Mouse (Mus musculus) forebrain, embryonic 16.5 days (tissue): ENCODE data around the gene Cfap73. TPM values are rescaled to one million over a fixed set of nuclear protein-coding genes. Genes with fewer than 3 reads are reported as not detected.
A peak's percentile ranks its signal among the peaks of the same experiment; 100 is the strongest.

Experiments used
- ATAC-seq: fragments of 200-750 bp; cut with Nextera tagmentation; 2 replicates; pipeline ENCODE4 v1.8.0; 2017; ENCODE audit warnings: mild to moderate bottlenecking, moderate library complexity
- H3K27ac ChIP-seq: fragments of 300-500 bp; sonication (generic); 2 replicates; pipeline ENCODE4 v1.5.1; 2014; ENCODE audit warnings: low read length, control low read depth
- H3K27me3 ChIP-seq: fragments of 300-500 bp; sonication (generic); replicated peaks from 2 replicates; pipeline ENCODE4 v1.6.1; 2014; ENCODE audit warnings: low read length; ENCODE audit not compliant: control insufficient read depth, insufficient read depth
- H3K36me3 ChIP-seq: fragments of 300-500 bp; sonication (generic); 2 replicates; pipeline ENCODE4 v1.6.1; 2014; ENCODE audit not compliant: control insufficient read depth, insufficient read depth
- H3K4me1 ChIP-seq: fragments of 300-500 bp; sonication (generic); replicated peaks from 2 replicates; pipeline ENCODE4 v1.6.1; 2014; ENCODE audit warnings: low read length; ENCODE audit not compliant: control insufficient read depth, insufficient read depth
- H3K4me2 ChIP-seq: fragments of 300-500 bp; sonication (generic); 2 replicates; pipeline ENCODE4 v1.6.1; 2014; ENCODE audit warnings: mild to moderate bottlenecking, low read length, control low read depth
- H3K4me3 ChIP-seq: fragments of 300-500 bp; sonication (generic); replicated peaks from 2 replicates; pipeline ENCODE4 v1.5.1; 2014; ENCODE audit warnings: mild to moderate bottlenecking, low read length, control low read depth
- H3K9ac ChIP-seq: fragments of 300-500 bp; sonication (generic); replicated peaks from 2 replicates; pipeline ENCODE4 v1.6.1; 2014; ENCODE audit warnings: low read depth, low read length, control low read depth
- H3K9me3 ChIP-seq: fragments of 300-500 bp; sonication (generic); 2 replicates; pipeline ENCODE4 v1.6.1; 2016; ENCODE audit warnings: low read length; ENCODE audit not compliant: control insufficient read depth
- WGBS: fragments of 180-500 bp; shearing (Covaris S2); extraction: QIAGEN DNeasy Blood & Tissue Kit; methylation state at CpG from one replicate; pipeline ENCODE4 v1.1.7; 2014; 5-methylcytosine and 5-hydroxymethylcytosine counted together
- polyA plus RNA-seq: library from polyadenylated mRNA; unstranded; fragments of >200 nt; fragmentation: Nextera tagmentation; extraction: Ambion mirVana; gene quantifications from 2 replicates; pipeline ENCODE4 v1.2.1, GENCODE M21; 2015

Gene Cfap73
- 0.39 and 0.46 TPM in 2 replicates for polyA plus RNA-seq

GRCm38 (mm10) chr5:120634131-120634530 lies at the start of gene Cfap73:
Cfap73 (minus strand) TSS chr5:120634235.
- Histone ChIP-seq H3K36me3 (no peaks in the 10 kb centered on the region), H3K4me3 (no peak within 1 kb of the TSS), H3K27me3 (no peaks in the 10 kb centered on the region), H3K9me3 (no peaks in the 10 kb centered on the region), H3K9ac (no peak within 1 kb of the TSS), H3K27ac (no peak within 1 kb of the TSS), H3K4me2 (no peak within 1 kb of the TSS), H3K4me1 (no peaks in the 10 kb centered on the region)
- ATAC-seq, result no peak
- 62% methylated on average over 9 of the region's 9 CpGs for WGBS

DNA sequence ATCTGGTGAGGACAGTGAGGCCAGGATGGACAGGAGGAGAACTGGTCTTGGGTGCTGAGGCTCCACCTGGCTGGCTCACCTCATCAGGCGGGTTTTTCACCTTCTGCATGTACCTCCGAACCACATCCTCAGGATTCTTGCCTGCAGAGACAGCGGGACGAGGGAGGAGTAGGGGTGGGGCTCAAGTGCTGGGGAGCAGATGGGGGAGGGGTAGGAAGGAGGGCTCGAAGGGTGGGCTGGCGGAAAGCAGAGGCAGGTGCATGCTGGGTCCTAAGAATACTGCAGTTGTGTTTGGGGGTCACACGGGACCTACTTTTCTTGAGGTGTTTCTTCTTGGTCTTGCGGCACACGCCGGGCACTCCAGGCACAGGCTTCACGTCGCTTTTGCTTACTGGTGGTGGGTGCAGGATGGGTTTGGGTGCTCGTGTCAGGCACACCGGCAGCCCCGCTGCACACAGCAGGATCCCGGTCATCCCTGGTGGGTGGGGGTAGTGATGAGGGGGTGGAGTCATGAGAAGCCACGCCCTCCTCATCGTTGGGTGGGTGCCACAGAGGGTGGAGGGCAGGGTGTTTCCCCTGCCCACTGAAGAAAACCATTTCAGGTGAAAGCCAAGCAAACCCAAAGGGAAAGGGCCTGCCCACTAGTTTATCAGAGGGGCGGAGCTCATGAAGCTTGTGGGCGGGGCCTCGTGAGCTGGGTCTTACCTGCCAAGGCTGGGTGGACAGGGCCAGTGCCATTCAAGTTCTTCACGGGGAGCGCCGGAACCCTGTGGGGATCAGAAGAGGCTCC lies 49.1 kb upstream of the Cfap73 start:
- no peak for ATAC-seq
- Histone ChIP-seq H3K4me3 (no peak overlapping the region), H3K27ac (no peak overlapping the region), H3K9me3 (no peaks in the 10 kb centered on the region), H3K4me1 (peaks cover 20% of the 10 kb centered on the region), H3K36me3 (peaks cover 12% of the 10 kb centered on the region; the same call in 1 of the 2 replicates), H3K27me3 (0 out of 2 replicates have a peak, but pooled peaks cover 3% of the 10 kb centered on the region), H3K4me2 (no peak overlapping the region), H3K9ac (no peak overlapping the region)
- WGBS, result 9% methylated on average over 24 of the region's 24 CpGs

DNA sequence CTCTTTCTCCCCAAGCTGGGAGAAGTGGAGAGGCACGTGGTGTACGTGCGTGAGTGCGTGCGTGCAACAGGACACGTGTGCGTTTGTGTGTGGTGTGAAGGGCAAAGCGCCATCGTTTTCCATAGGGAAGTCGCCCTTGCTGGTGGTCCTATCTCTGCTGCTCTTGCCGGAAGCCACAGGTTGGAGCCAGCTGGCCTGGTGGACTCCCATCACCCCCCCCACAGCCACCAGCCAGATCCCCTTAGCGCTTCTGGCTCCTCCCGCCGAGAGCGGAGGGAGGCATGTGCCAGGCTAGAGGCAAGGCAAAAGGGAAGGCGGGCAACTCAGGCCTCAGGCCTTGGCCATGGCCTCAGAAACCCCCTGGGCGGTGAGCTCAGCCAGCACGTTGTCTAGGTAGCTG lies 46.9 kb upstream of the Cfap73 start:
- Histone ChIP-seq H3K27ac (0 out of 2 replicates have a peak overlapping the region, but pooled peaks have one; percentile 57), H3K4me1 (peaks cover 20% of the 10 kb centered on the region), H3K9ac (no peak overlapping the region), H3K4me3 (no peak overlapping the region), H3K9me3 (no peaks in the 10 kb centered on the region), H3K36me3 (peaks cover 7% of the 10 kb centered on the region; the same call in 1 of the 2 replicates), H3K4me2 (no peak overlapping the region), H3K27me3 (0 out of 2 replicates have a peak, but pooled peaks cover 3% of the 10 kb centered on the region)
- WGBS, result 72% methylated on average over 18 of the region's 18 CpGs
- 0 out of 2 replicates have a peak, but pooled peaks have one; percentile 8 for ATAC-seq

DNA sequence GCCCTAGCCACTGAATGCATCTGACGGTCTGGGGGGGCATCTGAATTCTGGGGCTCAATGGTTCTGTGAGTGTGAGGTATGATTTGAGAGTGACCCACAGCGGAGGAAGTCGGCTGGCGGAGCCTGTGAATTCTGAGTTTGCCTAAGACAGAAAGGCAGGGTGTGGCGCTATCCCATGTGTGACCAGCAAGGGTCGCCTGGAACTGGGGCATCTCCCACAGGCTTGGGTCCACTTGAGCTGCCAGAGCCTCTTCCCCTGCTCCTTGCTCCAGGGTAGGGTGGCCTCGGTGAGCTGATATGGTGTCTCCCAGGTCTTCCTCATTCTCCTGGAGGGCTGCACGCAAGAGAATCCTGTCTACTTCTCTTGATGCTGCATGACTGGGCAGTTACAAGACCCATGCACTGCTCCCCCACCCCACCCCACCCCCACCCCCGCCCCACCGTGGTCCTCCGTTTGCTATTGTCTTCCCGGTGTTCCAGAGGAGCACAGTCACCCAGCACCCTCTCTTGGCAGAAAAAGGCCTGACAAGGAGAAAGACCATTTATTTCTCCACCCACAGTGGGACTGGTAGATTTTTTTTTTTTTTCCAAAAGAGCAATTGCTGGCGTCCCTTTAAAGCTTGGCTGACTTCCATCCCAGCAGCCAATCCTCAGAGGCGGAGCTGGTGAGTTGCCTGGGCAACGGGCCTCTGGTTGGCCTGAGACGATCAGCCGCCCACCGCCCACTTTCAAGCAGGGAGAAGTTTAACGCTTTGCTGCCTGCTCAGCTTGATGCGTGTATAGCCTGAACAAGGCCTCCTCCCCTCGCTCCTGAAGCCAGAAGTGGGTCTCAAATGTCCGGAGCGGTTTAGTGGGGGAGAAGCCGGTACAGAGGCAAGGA lies 45.9 kb upstream of the Cfap73 start:
- peak; percentile 89 for ATAC-seq
- peak overlapping the region; percentile 23 for H3K4me3 ChIP-seq
- H3K9ac ChIP-seq, result peak overlapping the region; percentile 46
- 1% methylated on average over 24 of the region's 24 CpGs for WGBS
- H3K9me3 ChIP-seq, result no peaks in the 10 kb centered on the region
- H3K4me2 ChIP-seq, result peak overlapping the region; percentile 49
- 0 out of 2 replicates have a peak, but pooled peaks cover 3% of the 10 kb centered on the region for H3K27me3 ChIP-seq
- peaks cover 20% of the 10 kb centered on the region for H3K4me1 ChIP-seq
- H3K36me3 ChIP-seq, result 0 out of 2 replicates have a peak, but pooled peaks cover 1% of the 10 kb centered on the region
- peak overlapping the region; percentile 81 for H3K27ac ChIP-seq

GRCm38 (mm10) chr5:120677516-120677915 lies 43.5 kb upstream of the Cfap73 start:
- H3K4me1 ChIP-seq, result peaks cover 20% of the 10 kb centered on the region
- H3K4me3 ChIP-seq, result no peak overlapping the region
- ATAC-seq, result no peak
- H3K9me3 ChIP-seq, result no peaks in the 10 kb centered on the region
- no peaks in the 10 kb centered on the region for H3K27me3 ChIP-seq
- H3K4me2 ChIP-seq, result no peak overlapping the region
- no peaks in the 10 kb centered on the region for H3K36me3 ChIP-seq
- no peak overlapping the region for H3K27ac ChIP-seq
- no peak overlapping the region for H3K9ac ChIP-seq
- 36% methylated on average over 2 of the region's 2 CpGs for WGBS

DNA sequence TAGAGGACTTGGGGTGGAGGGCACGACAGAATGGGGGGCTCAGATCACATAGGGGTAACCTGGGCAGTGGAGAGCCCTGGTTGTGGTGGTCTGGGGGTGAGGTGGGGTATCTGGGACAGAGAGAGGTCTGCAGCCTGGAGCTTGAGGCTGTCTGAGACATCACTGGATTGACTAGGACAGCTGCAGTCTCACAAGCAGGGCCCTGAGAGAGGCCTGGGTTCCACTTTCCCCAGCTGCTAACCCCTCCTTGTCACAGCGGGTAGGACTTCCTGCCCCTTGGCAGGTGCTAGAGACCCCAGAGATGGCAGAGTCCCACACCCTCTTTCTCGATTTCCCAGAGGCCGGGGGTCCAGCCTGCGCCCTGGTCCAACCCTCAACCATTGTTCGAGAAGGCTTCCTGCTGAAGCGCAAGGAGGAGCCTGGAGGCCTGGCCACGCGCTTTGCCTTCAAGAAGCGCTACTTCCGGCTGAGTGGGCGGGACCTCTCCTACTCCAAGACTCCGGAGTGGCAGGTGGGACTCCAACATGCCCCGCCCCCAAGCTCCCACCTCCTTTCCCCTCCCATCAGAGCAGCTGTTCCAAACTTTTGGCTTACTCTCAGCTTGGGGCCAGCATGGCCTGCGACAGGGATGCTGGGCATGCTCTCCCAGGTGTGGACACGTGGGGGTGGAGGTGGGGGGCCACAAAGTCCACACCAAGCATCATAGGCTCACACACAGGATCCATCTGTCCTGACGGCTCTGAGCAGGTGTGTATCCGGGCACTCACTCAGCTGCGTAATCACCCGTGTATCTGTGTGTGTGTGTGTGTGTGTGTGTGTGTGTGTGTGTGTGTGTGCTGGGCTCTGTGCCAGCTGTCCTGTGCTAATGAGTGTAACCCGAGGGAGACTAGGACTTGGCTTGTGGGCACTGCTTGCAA lies 40.5 kb upstream of the Cfap73 start:
- ATAC-seq, result peak; percentile 37
- H3K4me2 ChIP-seq, result no peak overlapping the region

GRCm38 (mm10) chr5:120673626-120674025 lies 39.6 kb upstream of the Cfap73 start:
- no peaks in the 10 kb centered on the region for H3K27me3 ChIP-seq
- H3K36me3 ChIP-seq, result no peaks in the 10 kb centered on the region
- no peak overlapping the region for H3K27ac ChIP-seq
- no peak overlapping the region for H3K4me2 ChIP-seq
- no peak overlapping the region for H3K9ac ChIP-seq
- peaks cover 2% of the 10 kb centered on the region; the same call in 1 of the 2 replicates for H3K4me1 ChIP-seq
- ATAC-seq, result no peak
- 14% methylated on average over 12 of the region's 12 CpGs for WGBS
- H3K9me3 ChIP-seq, result no peaks in the 10 kb centered on the region
- H3K4me3 ChIP-seq, result no peak overlapping the region

More for the DNA sequence above, 40.5 kb upstream of the Cfap73 start:
- Histone ChIP-seq H3K9ac (no peak overlapping the region), H3K4me1 (peaks cover 3% of the 10 kb centered on the region; the same call in 1 of the 2 replicates), H3K4me3 (no peak overlapping the region), H3K9me3 (no peaks in the 10 kb centered on the region), H3K27me3 (no peaks in the 10 kb centered on the region), H3K27ac (no peak overlapping the region), H3K36me3 (no peaks in the 10 kb centered on the region)
- WGBS, result 22% methylated on average over 21 of the region's 21 CpGs

GRCm38 (mm10) chr5:120671865-120672264 lies 37.8 kb upstream of the Cfap73 start:
- Histone ChIP-seq H3K27me3 (no peaks in the 10 kb centered on the region), H3K27ac (no peak overlapping the region), H3K9me3 (no peaks in the 10 kb centered on the region), H3K4me2 (no peak overlapping the region), H3K9ac (no peak overlapping the region), H3K36me3 (no peaks in the 10 kb centered on the region), H3K4me1 (peaks cover 2% of the 10 kb centered on the region; the same call in 1 of the 2 replicates), H3K4me3 (no peak overlapping the region)
- no peak for ATAC-seq
- WGBS, result 88% methylated on average over 3 of the region's 3 CpGs
